Mouse (Mus musculus): ENCODE measurements at regions not wholly inside any gene's neighbourhood (a gene's known extent, or its start where the extent isn't known, plus 50 kb on each side); places are given as distances from the start of the nearest gene placed in this dataset.

GRCm38 (mm10) chr17:47250001-47250400, 118.7 kb upstream of the Mrps10 start:
- TF ChIP-seq POLR2A (IDR thresholded peaks at IDR 0.05; ENCODE audit: borderline replicate concordance, control insufficient read depth, low read depth, low read length) (no peak), CTCF (IDR thresholded peaks at IDR 0.05; ENCODE audit: control insufficient read depth, insufficient read depth, low read length) (no peak)
